Mouse (Mus musculus) myocyte (in vitro differentiated cells): ENCODE data around the gene Acot5.
"Not testable (repeated sequence)": the region's sequence is repeated elsewhere in the genome, so short reads cannot be mapped to it uniquely, and the experiment has no call there.

Experiments used
- E2F4 ChIP-seq: IDR thresholded peaks from one replicate; pipeline ENCODE4 v1.6.1; 2011; ENCODE audit warnings: mild to moderate bottlenecking, control low read depth, moderate library complexity; ENCODE audit not compliant: insufficient read depth
- MAX ChIP-seq: IDR thresholded peaks from one replicate; pipeline ENCODE4 v1.6.1; 2011; ENCODE audit warnings: low read depth, mild to moderate bottlenecking, control low read depth
- MYOD1 ChIP-seq, 3 experiments: IDR thresholded peaks; one replicate each; pipeline ENCODE4 v1.6.1; 2011; ENCODE audit warnings: control low read depth in 2 of 3, low read depth in 2 of 3, mild to moderate bottlenecking in 2 of 3, moderate library complexity in 1 of 3; ENCODE audit not compliant: insufficient read length in 2 of 3, control insufficient read depth in 1 of 3
- MYOG ChIP-seq, 3 experiments: IDR thresholded peaks; one replicate each; pipeline ENCODE4 v1.6.1; 2011; ENCODE audit warnings: control low read depth in 2 of 3, low read depth in 2 of 3, mild to moderate bottlenecking in 2 of 3; ENCODE audit not compliant: insufficient read length in 2 of 3, control insufficient read depth in 1 of 3, insufficient read depth in 1 of 3
- POLR2A ChIP-seq: IDR thresholded peaks from one replicate; pipeline ENCODE4 v1.6.1; 2011; ENCODE audit warnings: low read depth, mild to moderate bottlenecking, control low read depth, moderate library complexity; ENCODE audit not compliant: insufficient read length
- POLR2AphosphoS2 ChIP-seq: IDR thresholded peaks from one replicate; pipeline ENCODE4 v1.6.1; 2011; ENCODE audit warnings: low read depth, control low read depth; ENCODE audit not compliant: insufficient read length
- REST ChIP-seq: IDR thresholded peaks from one replicate; pipeline ENCODE4 v1.6.1; 2011; ENCODE audit warnings: mild to moderate bottlenecking, control low read depth, moderate library complexity; ENCODE audit not compliant: insufficient read depth, insufficient read length
- USF1 ChIP-seq: IDR thresholded peaks from one replicate; pipeline ENCODE4 v1.6.1; 2011; ENCODE audit warnings: low read depth, mild to moderate bottlenecking, control low read depth, moderate library complexity

- TF ChIP-seq POLR2AphosphoS2; POLR2A; MYOD1 (IDR thresholded peaks at IDR 0.05; ENCODE audit: control insufficient read depth in 1 of 3, insufficient read length in 2 of 3, low read depth in 2 of 3); REST; USF1; MAX; MYOG (IDR thresholded peaks at IDR 0.05; ENCODE audit: control insufficient read depth in 1 of 3, insufficient read depth in 1 of 3, insufficient read length in 2 of 3, low read depth in 2 of 3); E2F4: not testable (repeated sequence)
These were observed 48.6 kb upstream of the Acot5 start for GRCm38 (mm10) chr12:84020528-84020927.
